Mouse (Mus musculus) hindbrain, embryonic 13.5 days (tissue): ENCODE measurements at regions not wholly inside any gene's neighbourhood (a gene's known extent, or its start where the extent isn't known, plus 50 kb on each side); places are given as distances from the start of the nearest gene placed in this dataset.
A peak's percentile ranks its signal among the peaks of the same experiment; 100 is the strongest.

ENCODE experiments used
- ATAC-seq: fragments of 200-750 bp; cut with Nextera tagmentation; 2 replicates; pipeline ENCODE4 v1.8.0; 2017; ENCODE audit warnings: moderate TSS enrichment; ENCODE audit not compliant: low FRiP score
- H3K27ac ChIP-seq: fragments of 300-500 bp; sonication (generic); 2 replicates; pipeline ENCODE4 v1.5.1; 2015; ENCODE audit warnings: inconsistent platforms, mild to moderate bottlenecking, moderate library complexity
- H3K27me3 ChIP-seq: fragments of 300-500 bp; sonication (generic); 2 replicates; pipeline ENCODE4 v1.6.1; 2015; ENCODE audit warnings: mild to moderate bottlenecking, inconsistent platforms
- H3K36me3 ChIP-seq: fragments of 300-500 bp; sonication (generic); 2 replicates; pipeline ENCODE4 v1.6.1; 2015; ENCODE audit warnings: mild to moderate bottlenecking, inconsistent platforms
- H3K4me1 ChIP-seq: fragments of 300-500 bp; sonication (generic); replicated peaks from 2 replicates; pipeline ENCODE4 v1.6.1; 2015; ENCODE audit warnings: inconsistent platforms
- H3K4me2 ChIP-seq: fragments of 300-500 bp; sonication (generic); 2 replicates; pipeline ENCODE4 v1.6.1; 2015; ENCODE audit warnings: inconsistent platforms, mild to moderate bottlenecking, moderate library complexity
- H3K4me3 ChIP-seq: fragments of 300-500 bp; sonication (generic); 2 replicates; pipeline ENCODE4 v1.5.1; 2015; ENCODE audit warnings: mild to moderate bottlenecking, inconsistent platforms
- H3K9ac ChIP-seq: fragments of 300-500 bp; sonication (generic); 2 replicates; pipeline ENCODE4 v1.6.1; 2015; ENCODE audit warnings: mild to moderate bottlenecking, inconsistent platforms
- H3K9me3 ChIP-seq: fragments of 300-500 bp; sonication (generic); 2 replicates; pipeline ENCODE4 v1.6.1; 2016; ENCODE audit warnings: inconsistent platforms
- WGBS: fragments of 180-500 bp; shearing (Covaris S2); methylation state at CpG from one replicate; pipeline ENCODE4 v1.1.7; 2015; 5-methylcytosine and 5-hydroxymethylcytosine counted together

DNA sequence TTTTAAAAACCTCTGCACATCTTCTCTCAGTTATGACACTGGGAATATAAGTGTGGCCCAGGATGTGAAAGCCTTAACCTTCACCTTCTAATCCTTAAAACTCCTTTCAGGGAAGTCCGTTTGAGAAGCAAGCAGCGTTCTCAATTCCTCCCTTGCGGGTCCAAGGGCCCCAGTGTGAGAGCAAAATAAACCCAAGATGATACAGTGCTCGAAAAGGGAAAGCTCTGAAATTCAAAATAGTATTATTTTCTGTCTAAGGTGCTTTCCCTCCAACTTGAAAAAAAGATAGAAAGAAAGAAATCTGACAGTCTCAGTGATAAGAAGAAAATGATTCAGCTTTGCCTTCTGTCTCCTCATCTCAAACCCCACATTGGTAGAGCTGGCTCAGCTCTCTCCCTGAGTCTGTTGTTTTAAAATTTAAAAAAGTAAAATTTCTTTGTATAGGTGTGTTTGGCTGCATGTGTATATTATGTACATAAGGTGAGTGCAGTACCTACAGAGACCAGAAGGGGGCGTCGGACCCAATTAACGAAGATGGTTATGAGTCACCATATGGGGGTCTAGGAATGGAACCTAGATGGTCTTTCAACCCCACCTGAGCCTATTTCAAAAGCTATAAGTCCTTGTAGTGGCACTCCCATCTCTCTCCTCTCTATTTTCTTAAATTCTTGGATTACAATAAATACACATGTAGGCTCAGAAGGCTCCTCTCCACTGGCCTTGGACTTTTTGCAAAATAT, 222.3 kb upstream of the Spdye4c start:
- 72% methylated on average over 7 of the region's 7 CpGs for WGBS
- no peaks in the 10 kb centered on the region for H3K27me3 ChIP-seq
- H3K36me3 ChIP-seq, result no peaks in the 10 kb centered on the region
- H3K4me3 ChIP-seq, result no peak overlapping the region
- no peaks in the 10 kb centered on the region for H3K9me3 ChIP-seq
- ATAC-seq, result no peak
- H3K9ac ChIP-seq, result no peak overlapping the region
- no peak overlapping the region for H3K27ac ChIP-seq
- peaks cover 9% of the 10 kb centered on the region for H3K4me1 ChIP-seq
- no peak overlapping the region for H3K4me2 ChIP-seq

DNA sequence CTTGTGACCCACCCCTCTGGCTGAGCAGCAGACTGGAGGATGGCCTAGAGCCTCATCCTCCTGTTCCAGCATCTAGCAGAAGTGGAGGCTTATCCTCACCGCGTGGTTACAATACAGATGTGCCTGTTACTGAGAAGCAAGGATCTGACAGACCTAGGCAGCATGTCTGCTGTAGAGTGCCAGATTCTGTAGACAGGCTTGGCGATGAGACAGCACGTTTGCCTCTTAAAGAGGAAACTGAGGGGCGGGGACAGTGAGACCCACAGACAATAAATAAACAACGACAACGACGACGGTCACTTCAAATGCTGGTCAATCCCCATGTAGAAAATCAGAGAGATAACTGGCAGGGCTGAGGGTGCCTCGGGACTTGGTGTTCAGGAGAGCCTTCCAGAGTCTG, 220.2 kb upstream of the Spdye4c start:
- Histone ChIP-seq H3K27me3 (no peaks in the 10 kb centered on the region), H3K4me2 (no peak overlapping the region), H3K27ac (no peak overlapping the region), H3K9me3 (no peaks in the 10 kb centered on the region), H3K36me3 (no peaks in the 10 kb centered on the region), H3K9ac (no peak overlapping the region), H3K4me1 (peaks cover 15% of the 10 kb centered on the region), H3K4me3 (no peak overlapping the region)
- WGBS, result 88% methylated on average over 10 of the region's 10 CpGs
- no peak for ATAC-seq

DNA sequence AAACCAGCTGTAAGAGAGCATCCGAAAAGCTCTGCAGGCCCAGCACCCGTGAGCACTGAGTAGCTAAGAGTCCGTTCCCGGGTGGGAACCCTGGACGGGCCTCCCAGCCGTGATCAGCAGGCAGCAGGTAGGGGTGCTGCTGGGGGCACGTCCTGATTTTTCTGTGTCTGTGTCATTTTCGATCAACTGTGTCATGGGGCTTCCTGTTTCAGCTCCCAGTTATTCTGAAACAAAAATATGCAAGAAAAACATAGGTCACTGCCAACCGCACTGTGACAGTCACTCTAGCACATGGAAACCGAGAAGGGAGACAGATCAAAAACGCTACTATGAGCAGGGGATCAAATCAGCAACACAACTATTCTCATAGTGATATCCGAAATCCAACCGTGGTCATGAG, 218.8 kb upstream of the Spdye4c start:
- peaks cover 15% of the 10 kb centered on the region for H3K4me1 ChIP-seq
- H3K27ac ChIP-seq, result no peak overlapping the region
- H3K4me3 ChIP-seq, result no peak overlapping the region
- no peaks in the 10 kb centered on the region for H3K27me3 ChIP-seq
- no peaks in the 10 kb centered on the region for H3K36me3 ChIP-seq
- no peaks in the 10 kb centered on the region for H3K9me3 ChIP-seq
- H3K9ac ChIP-seq, result no peak overlapping the region
- 90% methylated on average over 13 of the region's 13 CpGs for WGBS
- ATAC-seq, result no peak
- H3K4me2 ChIP-seq, result no peak overlapping the region

DNA sequence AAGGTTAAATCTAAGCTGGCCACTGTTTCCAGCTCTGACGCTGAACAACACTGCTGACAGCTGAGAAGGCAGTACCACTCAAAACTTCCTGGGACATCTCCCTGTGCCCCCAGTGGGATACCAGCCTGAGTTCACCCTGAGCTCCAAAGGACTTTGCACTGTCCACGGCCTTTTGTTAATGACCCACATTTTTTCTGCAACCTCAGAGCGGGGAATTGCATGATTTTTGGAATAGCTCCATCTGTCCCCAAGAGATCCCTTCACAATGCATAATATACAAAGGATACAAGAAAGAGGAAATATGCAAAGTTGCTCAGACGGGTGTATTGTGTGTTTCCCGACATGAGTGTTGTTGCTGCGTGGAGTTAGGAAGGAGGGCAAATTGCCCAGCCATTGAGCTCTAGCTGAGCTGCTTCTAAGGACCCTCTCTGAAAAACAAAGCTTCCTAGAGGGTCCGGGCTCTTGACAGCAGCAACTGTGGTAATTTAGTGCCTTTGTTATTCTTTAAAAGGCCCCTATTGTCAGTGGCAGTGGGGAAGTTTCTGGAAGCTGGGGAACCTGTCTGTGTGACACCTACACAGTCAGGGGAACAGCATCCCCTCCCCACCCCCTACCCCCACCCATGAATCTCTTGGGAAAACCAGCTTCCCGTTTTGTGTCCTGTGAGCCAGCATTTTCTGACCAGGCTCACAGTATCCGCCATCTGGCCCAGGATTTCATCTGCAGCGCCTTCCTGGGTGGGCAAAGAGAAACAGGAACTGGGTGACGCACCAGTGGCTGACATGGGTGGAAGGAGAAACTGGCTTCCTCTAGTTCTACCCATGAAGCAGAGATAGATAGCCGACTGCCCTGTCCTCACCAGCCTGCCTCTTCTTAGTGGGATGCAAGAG, 217.4 kb upstream of the Spdye4c start:
- ATAC-seq, result peak; percentile 46; the same call in 1 of the 2 replicates

DNA sequence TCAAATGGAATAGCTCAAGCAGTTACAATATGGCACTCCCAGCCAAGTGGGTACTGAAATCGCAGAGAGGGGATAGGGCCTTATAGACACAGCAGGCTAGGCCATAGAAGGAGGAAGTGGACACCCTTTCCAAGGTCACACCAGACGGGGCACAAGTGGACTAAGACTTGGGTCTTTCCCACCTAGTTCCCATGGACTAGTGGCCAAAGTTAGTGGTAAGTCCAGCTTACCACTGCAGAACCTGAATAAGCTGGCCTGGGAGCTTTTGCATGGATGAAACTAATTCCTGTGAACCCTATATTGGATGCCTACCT, 216.8 kb upstream of the Spdye4c start:
- Histone ChIP-seq H3K27ac (peak overlapping the region; percentile 58), H3K9ac (no peak overlapping the region), H3K27me3 (no peaks in the 10 kb centered on the region), H3K4me1 (peaks cover 15% of the 10 kb centered on the region), H3K9me3 (no peaks in the 10 kb centered on the region), H3K4me2 (no peak overlapping the region), H3K4me3 (no peak overlapping the region), H3K36me3 (no peaks in the 10 kb centered on the region)
- no peak for ATAC-seq
- 82% methylated on average over 2 of the region's 2 CpGs for WGBS

More for the DNA sequence above, 217.4 kb upstream of the Spdye4c start:
- Histone ChIP-seq H3K27ac (peak overlapping the region; percentile 58), H3K36me3 (no peaks in the 10 kb centered on the region), H3K4me1 (peaks cover 15% of the 10 kb centered on the region), H3K4me2 (no peak overlapping the region), H3K9ac (no peak overlapping the region), H3K27me3 (no peaks in the 10 kb centered on the region), H3K4me3 (no peak overlapping the region), H3K9me3 (no peaks in the 10 kb centered on the region)
- WGBS, result 29% methylated on average over 12 of the region's 12 CpGs

DNA sequence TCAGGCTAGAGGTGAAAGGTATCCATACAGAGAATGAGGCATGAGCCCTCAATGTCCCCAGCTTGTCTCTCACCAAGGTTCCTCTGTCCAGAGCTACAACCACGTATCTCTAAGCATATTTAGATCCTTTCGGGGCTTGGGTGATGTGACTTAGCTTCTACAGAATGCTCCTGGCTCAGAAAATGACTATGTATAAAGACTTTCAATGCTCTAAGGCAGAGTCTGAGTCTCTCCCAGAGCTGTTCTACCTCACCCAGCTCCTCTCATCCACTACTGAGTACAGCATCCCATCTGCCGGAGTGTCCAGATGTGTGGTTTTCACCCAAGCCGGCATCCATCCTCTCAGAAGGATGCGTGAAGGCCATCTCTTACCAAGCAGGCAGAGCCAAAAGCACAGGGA, 216.1 kb upstream of the Spdye4c start:
- 95% methylated on average over 5 of the region's 5 CpGs for WGBS
- H3K36me3 ChIP-seq, result no peaks in the 10 kb centered on the region
- H3K4me1 ChIP-seq, result peaks cover 22% of the 10 kb centered on the region
- no peak overlapping the region for H3K4me2 ChIP-seq
- H3K27me3 ChIP-seq, result no peaks in the 10 kb centered on the region
- no peak for ATAC-seq
- no peak overlapping the region for H3K9ac ChIP-seq
- no peak overlapping the region for H3K27ac ChIP-seq
- no peaks in the 10 kb centered on the region for H3K9me3 ChIP-seq
- no peak overlapping the region for H3K4me3 ChIP-seq

DNA sequence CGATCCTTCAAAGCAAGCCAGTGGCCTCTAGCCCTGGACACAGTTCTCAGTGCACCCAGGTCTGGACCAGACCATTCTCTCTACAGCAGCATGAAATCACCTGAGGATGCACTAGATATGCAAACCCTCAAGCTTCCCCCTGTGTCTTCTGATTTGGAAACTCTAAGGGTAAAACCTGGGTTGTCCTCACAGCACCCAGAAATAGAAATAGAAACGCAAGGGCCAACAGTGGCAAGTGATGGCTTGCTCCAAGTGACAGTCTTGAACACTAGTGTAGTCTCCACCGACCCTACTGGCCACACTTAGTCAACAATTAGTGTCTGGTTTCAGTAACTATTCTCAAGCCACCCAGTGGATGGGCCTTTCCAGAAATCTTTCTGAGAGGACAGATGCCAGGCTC, 215.2 kb upstream of the Spdye4c start:
- ATAC-seq, result no peak

DNA sequence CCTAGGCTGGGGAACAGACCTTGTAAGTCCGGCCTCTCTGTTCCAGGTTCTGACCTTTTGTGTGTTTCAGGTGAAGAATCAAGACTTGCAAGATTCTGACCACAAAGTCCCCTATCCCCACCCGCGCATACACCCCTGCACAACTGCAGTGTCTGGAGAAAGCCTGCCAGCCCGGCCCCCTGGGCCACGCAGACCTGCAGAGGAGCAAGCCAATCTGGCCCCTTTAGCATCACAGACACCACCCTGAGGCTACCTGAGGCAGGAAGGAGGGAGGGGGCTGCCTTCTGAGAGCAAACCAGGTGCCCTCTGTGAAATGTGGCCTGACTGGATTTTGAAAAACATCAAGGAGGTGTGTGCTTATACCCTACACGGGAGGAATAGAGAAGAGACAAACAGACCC, 213.8 kb upstream of the Spdye4c start:
- H3K36me3 ChIP-seq, result no peaks in the 10 kb centered on the region
- no peak overlapping the region for H3K4me2 ChIP-seq
- 76% methylated on average over 6 of the region's 6 CpGs for WGBS
- peaks cover 30% of the 10 kb centered on the region for H3K4me1 ChIP-seq
- H3K9me3 ChIP-seq, result no peaks in the 10 kb centered on the region
- no peaks in the 10 kb centered on the region for H3K27me3 ChIP-seq
- no peak overlapping the region for H3K4me3 ChIP-seq
- H3K9ac ChIP-seq, result no peak overlapping the region
- no peak for ATAC-seq
- no peak overlapping the region for H3K27ac ChIP-seq

More for the DNA sequence above, 215.2 kb upstream of the Spdye4c start:
- H3K4me3 ChIP-seq, result no peak overlapping the region
- H3K4me2 ChIP-seq, result no peak overlapping the region
- H3K36me3 ChIP-seq, result no peaks in the 10 kb centered on the region
- no peak overlapping the region for H3K27ac ChIP-seq
- no peaks in the 10 kb centered on the region for H3K27me3 ChIP-seq
- 94% methylated on average over 3 of the region's 3 CpGs for WGBS
- no peaks in the 10 kb centered on the region for H3K9me3 ChIP-seq
- H3K4me1 ChIP-seq, result peaks cover 30% of the 10 kb centered on the region
- no peak overlapping the region for H3K9ac ChIP-seq

DNA sequence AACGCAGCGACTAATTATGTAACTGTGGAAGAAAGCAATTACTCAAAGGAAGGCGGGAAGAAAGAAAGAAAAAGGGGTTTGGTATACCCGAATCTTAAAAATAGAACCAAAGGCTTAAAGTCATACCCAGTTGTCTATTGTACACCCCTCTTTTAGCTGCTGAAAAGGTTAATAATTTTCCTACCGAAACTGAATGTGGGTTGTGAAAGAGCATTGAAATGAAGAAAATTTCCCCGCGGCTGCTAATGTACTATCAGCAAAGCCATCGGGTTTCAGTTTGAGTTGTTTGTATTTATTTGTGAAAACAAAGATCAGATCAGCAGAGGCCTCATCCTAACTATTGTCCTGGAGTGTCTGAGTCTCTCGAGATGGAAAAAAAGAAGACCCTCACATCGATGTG, 213.3 kb upstream of the Spdye4c start:
- H3K9ac ChIP-seq, result no peak overlapping the region
- H3K27me3 ChIP-seq, result no peaks in the 10 kb centered on the region
- H3K36me3 ChIP-seq, result no peaks in the 10 kb centered on the region
- no peak for ATAC-seq
- H3K4me2 ChIP-seq, result no peak overlapping the region
- no peak overlapping the region for H3K4me3 ChIP-seq
- no peak overlapping the region for H3K27ac ChIP-seq
- H3K9me3 ChIP-seq, result no peaks in the 10 kb centered on the region
- H3K4me1 ChIP-seq, result peaks cover 30% of the 10 kb centered on the region
- 76% methylated on average over 10 of the region's 10 CpGs for WGBS

DNA sequence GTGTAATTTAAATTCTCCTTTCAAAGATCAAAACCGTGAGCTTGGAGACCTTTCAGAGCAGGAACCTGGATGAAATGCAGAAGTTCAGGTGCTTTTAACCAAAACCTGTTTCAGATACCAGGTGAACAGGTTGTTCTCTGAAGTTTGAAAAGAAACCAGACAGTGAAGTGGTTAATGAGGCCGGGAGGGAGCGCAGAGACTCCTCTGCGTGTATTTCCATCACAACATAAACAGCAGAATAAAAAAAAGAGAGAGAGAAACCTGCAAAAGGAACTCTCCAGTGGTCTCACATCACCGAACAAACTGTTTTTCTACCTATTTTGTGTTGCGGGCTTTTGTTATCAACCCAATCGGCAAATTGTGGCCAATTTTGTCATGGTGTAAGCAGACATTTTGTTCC, 212.6 kb upstream of the Spdye4c start:
- H3K27ac ChIP-seq, result no peak overlapping the region
- no peak overlapping the region for H3K9ac ChIP-seq
- H3K36me3 ChIP-seq, result no peaks in the 10 kb centered on the region
- H3K4me3 ChIP-seq, result no peak overlapping the region
- H3K9me3 ChIP-seq, result no peaks in the 10 kb centered on the region
- WGBS, result 76% methylated on average over 7 of the region's 7 CpGs
- H3K4me2 ChIP-seq, result no peak overlapping the region
- H3K4me1 ChIP-seq, result peaks cover 23% of the 10 kb centered on the region
- no peaks in the 10 kb centered on the region for H3K27me3 ChIP-seq
- ATAC-seq, result no peak

DNA sequence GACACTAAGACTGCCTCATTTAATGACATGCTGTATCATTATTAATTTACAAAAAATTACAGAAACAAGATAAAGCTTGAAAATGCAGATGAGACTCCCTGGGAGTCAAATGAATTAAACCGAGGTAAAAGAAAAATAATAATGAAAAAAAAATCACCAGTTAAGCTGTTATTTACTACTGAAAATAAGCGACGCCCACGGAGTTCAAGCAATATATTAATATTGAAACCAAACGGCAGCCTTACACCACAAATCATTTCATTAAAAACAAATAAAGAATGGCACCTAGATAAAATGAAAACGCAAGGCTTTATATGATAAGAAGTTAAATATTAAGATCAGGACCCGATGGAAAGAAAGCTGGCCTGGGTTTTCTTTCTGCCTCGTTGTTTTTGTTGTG, 211.9 kb upstream of the Spdye4c start:
- WGBS, result 71% methylated on average over 8 of the region's 8 CpGs
- H3K36me3 ChIP-seq, result no peaks in the 10 kb centered on the region
- peak overlapping the region; percentile 30; the same call in 1 of the 2 replicates for H3K27ac ChIP-seq
- H3K27me3 ChIP-seq, result no peaks in the 10 kb centered on the region
- no peak for ATAC-seq
- H3K9ac ChIP-seq, result no peak overlapping the region
- H3K9me3 ChIP-seq, result no peaks in the 10 kb centered on the region
- no peak overlapping the region for H3K4me3 ChIP-seq
- H3K4me2 ChIP-seq, result no peak overlapping the region
- H3K4me1 ChIP-seq, result peaks cover 22% of the 10 kb centered on the region

DNA sequence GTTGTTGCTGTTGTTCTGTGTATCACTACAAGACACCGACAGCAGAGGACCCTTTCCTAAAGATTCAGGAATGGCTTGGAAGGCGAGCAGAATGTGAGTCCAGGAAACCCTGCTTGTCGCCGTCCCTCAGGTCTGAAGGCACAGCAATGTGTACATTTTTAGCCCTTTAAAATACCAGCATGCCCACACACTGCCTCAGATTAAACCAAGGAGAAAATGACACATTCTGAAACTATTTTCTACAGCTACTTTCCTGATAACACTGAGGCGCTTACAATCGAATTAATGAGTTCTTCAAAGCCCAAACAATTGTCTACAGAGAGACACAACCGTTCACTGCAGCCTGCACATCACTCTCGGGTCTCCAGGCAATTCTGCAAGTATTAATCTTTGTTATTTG, 211.5 kb upstream of the Spdye4c start:
- WGBS, result 39% methylated on average over 8 of the region's 8 CpGs
- peak overlapping the region; percentile 30; the same call in 1 of the 2 replicates for H3K27ac ChIP-seq
- H3K4me3 ChIP-seq, result no peak overlapping the region
- H3K9ac ChIP-seq, result no peak overlapping the region
- H3K36me3 ChIP-seq, result no peaks in the 10 kb centered on the region
- H3K9me3 ChIP-seq, result no peaks in the 10 kb centered on the region
- peaks cover 25% of the 10 kb centered on the region for H3K4me1 ChIP-seq
- no peaks in the 10 kb centered on the region for H3K27me3 ChIP-seq
- H3K4me2 ChIP-seq, result no peak overlapping the region
- ATAC-seq, result no peak

DNA sequence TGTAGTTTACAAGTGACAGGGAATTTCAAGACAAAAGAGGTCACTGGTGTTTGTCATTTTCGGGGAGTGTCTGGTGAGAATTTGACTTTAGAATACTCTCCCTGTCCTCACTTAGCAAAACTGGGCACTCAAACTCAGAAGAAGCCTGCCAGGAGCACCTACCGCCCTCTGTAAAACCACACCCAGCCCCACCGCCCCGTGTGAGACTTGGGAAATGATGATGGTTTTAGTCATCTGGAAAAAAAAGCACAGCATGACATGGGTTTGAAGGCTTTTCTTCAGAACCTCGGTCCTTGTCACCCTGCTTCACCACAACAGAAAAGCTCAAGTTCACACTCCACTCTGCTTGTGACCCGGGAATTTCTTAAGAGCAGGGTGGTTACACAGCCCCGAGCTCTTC, 210.4 kb upstream of the Spdye4c start:
- Histone ChIP-seq H3K4me2 (no peak overlapping the region), H3K27ac (no peak overlapping the region), H3K36me3 (no peaks in the 10 kb centered on the region), H3K4me3 (no peak overlapping the region), H3K4me1 (peaks cover 28% of the 10 kb centered on the region), H3K9ac (no peak overlapping the region), H3K9me3 (no peaks in the 10 kb centered on the region), H3K27me3 (no peaks in the 10 kb centered on the region)
- WGBS, result 35% methylated on average over 7 of the region's 7 CpGs
- ATAC-seq, result no peak
